Mouse (Mus musculus) hindbrain, postnatal 0 days (tissue): ENCODE data around the gene Ezh1. TPM values are rescaled to one million over a fixed set of nuclear protein-coding genes. Genes with fewer than 3 reads are reported as not detected.

Experiments used
- ATAC-seq: fragments of 200-750 bp; cut with Nextera tagmentation; 2 replicates; pipeline ENCODE4 v1.8.0; 2017; ENCODE audit warnings: mild to moderate bottlenecking, moderate TSS enrichment, moderate library complexity
- DNase-seq: peaks from one replicate; pipeline ENCODE4 v3.0.0-alpha.2; 2015; ENCODE audit warnings: low spot score
- H3K27ac ChIP-seq: fragments of 300-500 bp; sonication (generic); 2 replicates; pipeline ENCODE4 v1.5.1; 2014; ENCODE audit warnings: mild to moderate bottlenecking
- H3K27me3 ChIP-seq: fragments of 300-500 bp; sonication (generic); 2 replicates; pipeline ENCODE4 v1.6.1; 2014; ENCODE audit warnings: low read length, mixed read lengths; ENCODE audit not compliant: insufficient read depth
- H3K36me3 ChIP-seq: fragments of 300-500 bp; sonication (generic); 2 replicates; pipeline ENCODE4 v1.6.1; 2014; ENCODE audit warnings: low read length, mixed read lengths; ENCODE audit not compliant: insufficient read depth
- H3K4me1 ChIP-seq: fragments of 300-500 bp; sonication (generic); 2 replicates; pipeline ENCODE4 v1.6.1; 2014; ENCODE audit warnings: antibody characterized with exemption, low read length, mixed read lengths; ENCODE audit not compliant: insufficient read depth
- H3K4me2 ChIP-seq: fragments of 300-500 bp; sonication (generic); 2 replicates; pipeline ENCODE4 v1.6.1; 2014; ENCODE audit warnings: low read depth, mild to moderate bottlenecking, low read length, moderate library complexity, mixed read lengths
- H3K4me3 ChIP-seq: fragments of 300-500 bp; sonication (generic); 2 replicates; pipeline ENCODE4 v1.5.1; 2014; ENCODE audit warnings: low read length
- H3K9ac ChIP-seq: fragments of 300-500 bp; sonication (generic); replicated peaks from 2 replicates; pipeline ENCODE4 v1.6.1; 2014; ENCODE audit warnings: mild to moderate bottlenecking, low read length, moderate library complexity, mixed read lengths
- H3K9me3 ChIP-seq: fragments of 300-500 bp; sonication (generic); 2 replicates; pipeline ENCODE4 v1.6.1; 2016; ENCODE audit warnings: low read length, mixed read lengths
- CTCF ChIP-seq: IDR thresholded peaks from 2 replicates; pipeline ENCODE4 v1.5.1; 2016; ENCODE audit warnings: antibody characterized with exemption, control low read depth, low read depth
- WGBS: fragments of 180-500 bp; shearing (Covaris S2); extraction: QIAGEN DNeasy Blood & Tissue Kit; methylation state at CpG from one replicate; pipeline ENCODE4 v1.1.7; 2014; 5-methylcytosine and 5-hydroxymethylcytosine counted together
- polyA plus RNA-seq: library from polyadenylated mRNA; unstranded; fragments of >200 nt; fragmentation: Nextera tagmentation; extraction: Ambion mirVana; gene quantifications from 2 replicates; pipeline ENCODE4 v1.2.1, GENCODE M21; 2015
- total RNA-seq: library from RNA; depleted of rRNA; stranded (reverse); fragments of >200 nt; gene quantifications from 2 replicates; pipeline ENCODE4 v1.2.3, GENCODE M21; 2014

The Ezh1 gene
- total and polyA plus RNA-seq, 2 experiments from 2014 or later = 22.2 to 26.7 TPM

GRCm38 (mm10) chr11:101255826-101256775 lies 29.8 kb upstream of the Ezh1 start:
- Histone ChIP-seq H3K36me3 (peaks cover 11% of the 10 kb centered on the region; the same call in 1 of the 2 replicates), H3K4me1 (peaks cover 23% of the 10 kb centered on the region), H3K4me2 (no peak overlapping the region), H3K27me3 (no peaks in the 10 kb centered on the region), H3K4me3 (no peak overlapping the region), H3K9ac (no peak overlapping the region), H3K9me3 (no peaks in the 10 kb centered on the region), H3K27ac (no peak overlapping the region)
- WGBS = 88% methylated on average over 13 of the region's 13 CpGs
- no peak for TF ChIP-seq CTCF
- no peak for ATAC-seq
- DNase-seq = no peak

DNA sequence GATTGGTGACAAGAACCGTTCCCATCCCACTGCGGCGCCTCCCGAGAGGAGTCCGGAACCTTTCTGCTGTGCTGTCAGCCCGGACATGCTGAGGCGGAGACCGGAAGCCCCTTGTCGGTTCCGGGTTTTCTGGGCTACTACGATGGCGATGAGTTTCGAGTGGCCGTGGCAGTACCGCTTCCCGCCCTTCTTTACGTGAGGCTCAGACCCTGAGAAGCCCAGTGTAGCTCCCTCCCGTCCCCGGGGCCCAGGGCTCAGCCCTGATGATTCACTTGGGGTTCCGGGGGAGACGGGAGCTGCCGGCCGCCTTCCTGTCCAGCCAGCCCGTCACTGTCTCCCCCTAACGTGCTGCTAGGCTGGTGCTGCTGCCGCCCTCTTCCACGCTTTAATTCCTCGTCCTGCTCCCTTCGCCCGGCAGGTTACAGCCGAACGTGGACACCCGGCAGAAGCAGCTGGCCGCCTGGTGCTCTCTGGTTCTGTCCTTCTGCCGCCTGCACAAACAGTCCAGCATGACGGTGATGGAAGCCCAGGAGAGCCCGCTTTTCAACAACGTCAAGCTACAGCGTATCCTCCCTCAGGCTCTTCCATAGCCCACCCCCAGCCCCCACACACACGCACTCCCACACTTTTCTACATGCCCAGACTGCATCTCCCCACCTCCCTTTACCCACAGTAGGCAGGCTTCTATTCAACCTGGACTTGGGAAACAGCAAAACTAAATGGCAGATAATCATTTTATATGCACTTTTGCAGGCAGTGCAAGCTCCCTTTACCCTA lies 27.5 kb upstream of the Ezh1 start, which contains the start of gene Vps25:
TSS of gene Vps25 (plus strand) at position 95 of the 777 bp plus-strand sequence.
- WGBS = under 1% methylated on average over 40 of the region's 40 CpGs
- DNase-seq = peak; percentile 93

GRCm38 (mm10) chr11:101252941-101253340 lies 26.7 kb upstream of the Ezh1 start:
- no peak for TF ChIP-seq CTCF
- Histone ChIP-seq H3K4me1 (peaks cover 10% of the 10 kb centered on the region), H3K4me2 (peak overlapping the region; percentile 97), H3K9me3 (no peaks in the 10 kb centered on the region), H3K27ac (peak overlapping the region; percentile 86; the same call in 1 of the 2 replicates), H3K36me3 (0 out of 2 replicates have a peak, but pooled peaks cover 3% of the 10 kb centered on the region), H3K9ac (peak overlapping the region; percentile 71), H3K4me3 (peak overlapping the region; percentile 62), H3K27me3 (no peaks in the 10 kb centered on the region)
- WGBS = 10% methylated on average over 7 of the region's 7 CpGs
- DNase-seq (no peak), ATAC-seq (no peak)

More for the DNA sequence above, 27.5 kb upstream of the Ezh1 start, which contains the start of gene Vps25:
- H3K4me2 ChIP-seq = peak within 1 kb of the TSS; percentile 97
- H3K27me3 ChIP-seq = no peaks in the 10 kb centered on the region
- no peaks in the 10 kb centered on the region for H3K9me3 ChIP-seq
- peaks cover 9% of the 10 kb centered on the region; the same call in 1 of the 2 replicates for H3K36me3 ChIP-seq
- ATAC-seq = peak; percentile 92
- peaks cover 10% of the 10 kb centered on the region for H3K4me1 ChIP-seq
- peak within 1 kb of the TSS; percentile 62 for H3K4me3 ChIP-seq
- TF ChIP-seq CTCF = peak; percentile 32; the same call in 1 of the 2 replicates
- peak within 1 kb of the TSS; percentile 86 for H3K27ac ChIP-seq
- H3K9ac ChIP-seq = peak within 1 kb of the TSS; percentile 71

- no peak for TF ChIP-seq CTCF
- Histone ChIP-seq H3K36me3 (no peaks in the 10 kb centered on the region), H3K27me3 (no peaks in the 10 kb centered on the region), H3K27ac (no peak overlapping the region), H3K4me1 (peaks cover 14% of the 10 kb centered on the region), H3K4me3 (no peak overlapping the region), H3K9ac (no peak overlapping the region), H3K4me2 (no peak overlapping the region), H3K9me3 (no peaks in the 10 kb centered on the region)
- no peak for ATAC-seq
- 66% methylated on average over 2 of the region's 2 CpGs for WGBS
- DNase-seq = no peak
Observed at GRCm38 (mm10) chr11:101251031-101251430, 24.8 kb upstream of the Ezh1 start.

DNA sequence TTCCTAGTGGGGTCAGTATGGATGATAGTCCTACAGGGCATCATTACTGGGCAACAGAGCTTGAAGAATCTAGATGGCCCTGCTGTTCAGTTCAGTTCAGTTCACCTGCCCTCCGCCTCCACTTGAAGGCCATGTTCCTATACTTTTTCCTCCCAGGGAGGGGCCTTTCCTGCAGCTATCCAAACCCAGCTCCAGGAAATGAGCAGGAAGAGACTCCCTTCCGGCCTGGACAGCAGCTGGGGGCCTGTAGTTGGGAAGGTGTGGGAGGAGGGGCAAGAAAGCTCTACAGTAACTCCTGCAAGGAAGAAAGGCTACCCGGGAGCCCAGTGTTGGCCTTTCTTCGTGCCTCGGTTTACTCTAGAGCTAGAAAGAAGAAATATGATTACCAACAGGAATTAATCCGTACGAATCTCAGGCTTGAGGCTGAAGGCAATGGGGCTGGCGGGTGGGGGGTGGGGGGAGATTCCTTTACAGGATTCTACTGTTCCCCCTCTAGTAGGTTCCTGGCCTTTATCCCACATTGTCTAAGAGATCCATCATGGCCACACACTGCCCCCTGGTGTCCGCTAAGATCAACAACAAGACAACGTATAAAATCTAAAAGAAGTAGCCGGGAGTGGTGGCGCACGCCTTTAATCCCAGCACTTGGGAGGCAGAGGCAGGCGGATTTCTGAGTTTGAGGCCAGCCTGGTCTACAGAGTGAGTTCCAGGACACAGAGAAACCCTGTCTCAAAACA lies 22.2 kb upstream of the Ezh1 start:
- Histone ChIP-seq H3K4me2 (0 out of 2 replicates have a peak overlapping the region, but pooled peaks have one; percentile 4), H3K4me3 (no peak overlapping the region)
- 31% methylated on average over 14 of the region's 14 CpGs for WGBS

More for the DNA sequence above, 22.2 kb upstream of the Ezh1 start:
- Histone ChIP-seq H3K27me3 (no peaks in the 10 kb centered on the region), H3K9ac (no peak overlapping the region), H3K4me1 (peaks cover 8% of the 10 kb centered on the region), H3K27ac (peak overlapping the region; percentile 41; the same call in 1 of the 2 replicates), H3K9me3 (no peaks in the 10 kb centered on the region), H3K36me3 (no peaks in the 10 kb centered on the region)
- ATAC-seq (no peak), DNase-seq (peak; percentile 81)
- TF ChIP-seq CTCF = peak; percentile 67
